27 mouse cellular contexts compared by ENCODE assay signal in genomic region chr2:102288676-102289075, GRCm38 (mm10).
"Had no signal": no experiment of that assay in that cellular context is flagged by ENCODE, and none has a peak within 500 bp of the region (broad histone marks: within the 10 kb centered on the region; RNA-seq: fewer than 3 reads in every experiment).

No protein-coding gene starts in this region.

- ATAC-seq: hindbrain, postnatal 0 days; intestine, embryonic 16.5 days had no signal

- H3K27ac ChIP-seq: gastrocnemius, adult 2 months; heart, adult 2 months; heart, embryonic 10.5 days; hindbrain, embryonic 10.5 days; hindbrain, embryonic 12.5 days; hindbrain, embryonic 14.5 days; hindbrain, postnatal 0 days; kidney, embryonic 15.5 days; kidney, postnatal 0 days; layer of hippocampus, adult 2 months; left cerebral cortex, adult 2 months; limb, embryonic 10.5 days; limb, embryonic 12.5 days; liver, embryonic 13.5 days; liver, embryonic 15.5 days had no signal

- H3K4me3 ChIP-seq: gastrocnemius, adult 2 months; heart, adult 2 months; heart, embryonic 10.5 days; heart, embryonic 12.5 days; hindbrain, embryonic 10.5 days; hindbrain, embryonic 12.5 days; kidney, embryonic 15.5 days; layer of hippocampus, adult 2 months; left cerebral cortex, adult 2 months; limb, embryonic 10.5 days; limb, embryonic 12.5 days; liver, embryonic 13.5 days; liver, embryonic 15.5 days had no signal

- DNase-seq: gastrocnemius, adult 2 months; gastrocnemius, postnatal 10 days; gastrocnemius, postnatal 25 days; heart, adult 2 months; heart, postnatal 10 days; heart, postnatal 4 days; kidney, adult 11 months; kidney, adult 2 months; kidney, adult 9 months; kidney, postnatal 25 days; kidney, postnatal 4 days; liver; liver, embryonic 13.5 days had no signal

- H3K4me1 ChIP-seq: hindbrain, embryonic 12.5 days; liver, embryonic 13.5 days; liver, embryonic 15.5 days had no signal
